Mouse (Mus musculus): ENCODE measurements around the gene Mab21l1. TPM values are rescaled to one million over a fixed set of nuclear protein-coding genes. Genes with fewer than 3 reads are reported as not detected.

The Mab21l1 gene
- polyA plus RNA-seq, 1 experiment from 2014 or later = 76.1 TPM

DNA sequence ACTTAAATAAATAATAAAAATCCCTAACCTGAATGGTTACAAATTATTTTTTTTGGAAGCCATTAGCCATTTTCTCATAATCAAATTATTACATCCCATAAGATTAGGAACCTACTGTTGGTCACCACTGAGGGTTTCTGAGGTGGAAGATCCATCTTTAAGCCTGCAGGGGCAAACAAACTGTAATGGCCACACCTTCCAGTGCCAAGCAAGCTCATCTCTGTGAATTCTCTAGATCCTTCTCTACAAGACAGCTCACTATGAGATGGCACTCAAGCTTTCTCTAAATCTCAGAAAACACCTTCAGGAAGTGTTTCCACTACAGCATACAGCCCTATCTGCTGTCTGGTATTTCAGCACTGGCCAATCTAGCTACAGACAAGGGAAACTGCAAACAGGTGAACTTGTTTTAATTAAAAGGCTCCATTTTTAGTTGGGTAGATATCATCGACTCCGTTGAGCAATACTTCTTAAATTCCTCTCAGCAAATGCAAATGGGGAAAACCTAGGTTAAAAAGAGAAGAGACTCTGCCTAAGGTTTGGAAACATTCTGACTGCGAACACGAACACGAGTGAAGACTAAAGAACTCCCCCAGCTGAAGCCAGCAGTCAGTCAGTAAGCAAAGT is 768 bp upstream of the Mab21l1 start:
- DNase-seq (ENCODE audit: low spot score) (no peak), ATAC-seq (replicated peaks; ENCODE audit: insufficient number of reproducible peaks, low FRiP score, low TSS enrichment, low read depth) (no peak)
- WGBS = 7% methylated on average over 5 of the region's 5 CpGs
- Histone ChIP-seq H3K36me3 (replicated peaks; ENCODE audit: control insufficient read depth, insufficient read depth, low read depth, low read length) (no peaks in the 10 kb centered on the region), H3K9me3 (replicated peaks; ENCODE audit: control insufficient read depth, low read length) (no peaks in the 10 kb centered on the region), H3K9ac (replicated peaks; ENCODE audit: low read length) (no peak overlapping the region), H3K4me3 (ENCODE audit: low read depth, low read length) (peak overlapping the region; percentile 0; the same call in 1 of the 2 replicates), H3K4me2 (ENCODE audit: low read depth, low read length) (peak overlapping the region; percentile 25), H3K27me3 (ENCODE audit: control insufficient read depth, insufficient read depth, low read length) (peaks cover 2% of the 10 kb centered on the region; the same call in 1 of the 2 replicates), H3K4me1 (ENCODE audit: control insufficient read depth, insufficient read depth, low read length) (peaks cover 3% of the 10 kb centered on the region; the same call in 1 of the 2 replicates), H3K27ac (replicated peaks; ENCODE audit: low read depth, low read length) (no peak overlapping the region)

DNA sequence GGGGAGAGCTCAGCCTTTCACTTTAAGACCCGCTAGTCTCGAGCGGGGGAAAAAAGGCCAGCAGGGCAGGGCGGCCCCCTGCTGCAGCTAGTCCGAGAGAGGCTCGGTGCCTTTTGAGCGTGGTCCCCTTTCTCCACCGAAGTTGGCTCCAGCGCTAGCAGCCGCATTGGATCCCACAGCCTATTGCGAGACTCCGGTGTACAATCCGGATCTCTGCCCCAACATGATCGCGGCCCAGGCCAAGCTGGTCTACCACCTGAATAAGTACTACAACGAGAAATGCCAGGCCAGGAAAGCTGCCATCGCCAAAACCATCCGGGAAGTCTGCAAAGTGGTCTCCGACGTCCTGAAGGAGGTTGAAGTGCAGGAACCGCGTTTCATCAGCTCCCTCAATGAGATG is 461 bp downstream of the Mab21l1 start:
- Histone ChIP-seq H3K27ac (replicated peaks; ENCODE audit: low read depth, low read length) (peak overlapping the region; percentile 92), H3K36me3 (replicated peaks; ENCODE audit: control insufficient read depth, insufficient read depth, low read depth, low read length) (no peaks in the 10 kb centered on the region), H3K9me3 (replicated peaks; ENCODE audit: control insufficient read depth, low read length) (no peaks in the 10 kb centered on the region), H3K4me3 (ENCODE audit: low read depth, low read length) (peak overlapping the region; percentile 62), H3K9ac (replicated peaks; ENCODE audit: low read length) (peak overlapping the region; percentile 90), H3K4me2 (ENCODE audit: low read depth, low read length) (peak overlapping the region; percentile 71), H3K4me1 (ENCODE audit: control insufficient read depth, insufficient read depth, low read length) (peaks cover 3% of the 10 kb centered on the region; the same call in 1 of the 2 replicates), H3K27me3 (ENCODE audit: control insufficient read depth, insufficient read depth, low read length) (peaks cover 2% of the 10 kb centered on the region; the same call in 1 of the 2 replicates)
- DNase-seq (ENCODE audit: low spot score) (peak; percentile 52), ATAC-seq (replicated peaks; ENCODE audit: insufficient number of reproducible peaks, low FRiP score, low TSS enrichment, low read depth) (no peak)
- under 1% methylated on average over 22 of the region's 22 CpGs for WGBS

DNA sequence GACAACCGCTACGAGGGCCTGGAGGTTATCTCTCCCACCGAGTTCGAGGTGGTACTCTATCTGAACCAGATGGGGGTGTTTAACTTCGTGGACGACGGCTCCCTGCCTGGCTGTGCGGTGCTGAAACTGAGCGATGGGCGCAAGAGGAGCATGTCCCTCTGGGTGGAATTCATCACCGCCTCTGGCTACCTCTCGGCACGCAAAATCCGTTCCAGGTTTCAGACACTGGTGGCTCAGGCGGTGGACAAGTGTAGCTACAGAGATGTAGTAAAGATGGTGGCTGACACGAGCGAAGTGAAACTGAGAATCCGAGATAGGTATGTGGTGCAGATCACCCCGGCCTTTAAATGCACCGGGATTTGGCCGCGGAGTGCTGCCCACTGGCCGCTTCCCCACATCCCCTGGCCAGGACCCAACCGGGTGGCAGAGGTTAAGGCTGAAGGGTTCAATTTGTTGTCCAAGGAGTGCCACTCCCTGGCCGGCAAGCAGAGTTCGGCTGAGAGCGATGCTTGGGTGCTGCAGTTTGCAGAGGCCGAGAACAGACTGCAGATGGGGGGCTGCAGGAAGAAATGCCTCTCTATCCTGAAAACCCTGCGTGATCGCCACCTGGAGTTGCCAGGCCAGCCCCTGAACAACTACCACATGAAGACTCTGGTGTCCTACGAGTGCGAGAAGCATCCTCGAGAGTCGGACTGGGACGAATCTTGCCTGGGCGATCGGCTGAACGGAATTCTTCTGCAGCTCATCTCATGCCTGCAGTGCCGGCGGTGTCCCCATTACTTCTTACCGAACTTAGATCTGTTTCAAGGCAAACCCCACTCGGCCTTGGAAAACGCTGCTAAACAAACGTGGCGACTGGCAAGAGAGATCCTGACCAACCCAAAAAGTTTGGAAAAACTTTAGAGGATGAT is 1.1 kb downstream of the Mab21l1 start:
- Histone ChIP-seq H3K4me3 (ENCODE audit: low read depth, low read length) (peak overlapping the region; percentile 62), H3K4me1 (ENCODE audit: control insufficient read depth, insufficient read depth, low read length) (peaks cover 3% of the 10 kb centered on the region; the same call in 1 of the 2 replicates), H3K27ac (replicated peaks; ENCODE audit: low read depth, low read length) (peak overlapping the region; percentile 92), H3K9ac (replicated peaks; ENCODE audit: low read length) (peak overlapping the region; percentile 90), H3K36me3 (replicated peaks; ENCODE audit: control insufficient read depth, insufficient read depth, low read depth, low read length) (no peaks in the 10 kb centered on the region), H3K4me2 (ENCODE audit: low read depth, low read length) (peak overlapping the region; percentile 71), H3K27me3 (ENCODE audit: control insufficient read depth, insufficient read depth, low read length) (peaks cover 2% of the 10 kb centered on the region; the same call in 1 of the 2 replicates), H3K9me3 (replicated peaks; ENCODE audit: control insufficient read depth, low read length) (no peaks in the 10 kb centered on the region)
- WGBS = under 1% methylated on average over 45 of the region's 45 CpGs
- ATAC-seq (replicated peaks; ENCODE audit: insufficient number of reproducible peaks, low FRiP score, low TSS enrichment, low read depth) = no peak
- DNase-seq (ENCODE audit: low spot score) = peak; percentile 56

DNA sequence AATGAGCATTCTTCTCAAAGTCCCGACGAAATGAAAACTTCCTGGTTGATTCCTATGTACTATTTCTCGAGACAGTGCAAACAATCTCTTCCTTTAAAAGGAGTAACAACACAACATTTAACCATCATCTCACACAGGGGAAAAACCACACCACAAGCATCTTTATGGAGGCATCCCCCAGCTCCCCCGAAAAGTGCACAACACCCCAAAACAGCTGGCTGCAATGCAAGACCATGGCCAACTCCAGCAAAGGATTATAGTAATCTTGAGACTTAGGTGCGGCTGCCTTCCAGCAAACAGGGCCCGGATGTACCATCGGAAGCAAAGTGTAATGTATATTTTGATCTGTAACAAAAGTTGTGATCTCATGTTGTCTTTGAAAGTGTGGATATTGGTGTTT is 1.8 kb downstream of the Mab21l1 start:
- Histone ChIP-seq H3K4me2 (ENCODE audit: low read depth, low read length) (peak overlapping the region; percentile 71), H3K36me3 (replicated peaks; ENCODE audit: control insufficient read depth, insufficient read depth, low read depth, low read length) (no peaks in the 10 kb centered on the region), H3K9ac (replicated peaks; ENCODE audit: low read length) (peak overlapping the region; percentile 90), H3K4me1 (ENCODE audit: control insufficient read depth, insufficient read depth, low read length) (peaks cover 3% of the 10 kb centered on the region; the same call in 1 of the 2 replicates), H3K27me3 (ENCODE audit: control insufficient read depth, insufficient read depth, low read length) (peaks cover 2% of the 10 kb centered on the region; the same call in 1 of the 2 replicates), H3K27ac (replicated peaks; ENCODE audit: low read depth, low read length) (peak overlapping the region; percentile 92), H3K9me3 (replicated peaks; ENCODE audit: control insufficient read depth, low read length) (no peaks in the 10 kb centered on the region), H3K4me3 (ENCODE audit: low read depth, low read length) (peak overlapping the region; percentile 62)
- DNase-seq (ENCODE audit: low spot score) = peak; percentile 54
- under 1% methylated on average over 7 of the region's 7 CpGs for WGBS
- ATAC-seq (replicated peaks; ENCODE audit: insufficient number of reproducible peaks, low FRiP score, low TSS enrichment, low read depth) = no peak

DNA sequence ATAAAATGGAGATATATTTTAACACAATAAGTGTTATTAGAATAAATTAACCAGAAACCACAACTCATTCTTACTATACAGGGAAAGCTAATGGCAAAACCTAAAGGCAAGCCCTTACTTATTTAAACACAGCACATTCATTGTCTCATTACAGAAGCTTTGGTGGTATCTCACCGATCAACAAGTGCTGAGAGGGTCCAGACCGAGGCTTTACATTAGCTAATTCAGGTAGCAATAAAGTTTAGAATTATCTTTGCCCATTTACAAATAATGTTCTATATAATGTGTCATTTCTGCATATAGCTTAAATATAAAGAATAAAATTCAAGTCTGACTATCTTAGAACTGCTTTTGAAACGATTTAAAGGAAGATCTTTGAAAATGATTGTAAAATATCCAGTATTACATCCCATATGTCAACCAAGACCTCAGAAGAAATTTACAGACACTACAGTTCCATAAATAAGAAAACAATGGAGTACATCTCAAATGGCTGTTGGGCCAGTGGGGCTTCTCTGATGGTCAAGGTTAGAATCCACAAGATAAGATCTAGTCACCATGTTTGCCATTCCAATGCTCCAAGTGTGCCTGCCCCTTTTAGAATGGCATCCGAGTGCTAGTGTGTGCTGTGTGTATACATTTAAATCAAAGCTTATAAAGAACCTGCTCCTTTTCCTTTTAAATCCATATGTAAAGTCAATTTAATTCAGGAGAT is 3.1 kb downstream of the Mab21l1 start:
- no peaks in the 10 kb centered on the region for H3K36me3 ChIP-seq (replicated peaks; ENCODE audit: control insufficient read depth, insufficient read depth, low read depth, low read length)
- 0 out of 2 replicates have a peak overlapping the region, but pooled peaks have one; percentile 23 for H3K27ac ChIP-seq (replicated peaks; ENCODE audit: low read depth, low read length)
- H3K4me3 ChIP-seq (ENCODE audit: low read depth, low read length) = peak overlapping the region; percentile 44
- 30% methylated on average over 4 of the region's 4 CpGs for WGBS
- peak overlapping the region; percentile 24 for H3K4me2 ChIP-seq (ENCODE audit: low read depth, low read length)
- H3K4me1 ChIP-seq (ENCODE audit: control insufficient read depth, insufficient read depth, low read length) = no peaks in the 10 kb centered on the region
- no peaks in the 10 kb centered on the region for H3K9me3 ChIP-seq (replicated peaks; ENCODE audit: control insufficient read depth, low read length)
- no peak for ATAC-seq (replicated peaks; ENCODE audit: insufficient number of reproducible peaks, low FRiP score, low TSS enrichment, low read depth)
- peak overlapping the region; percentile 55 for H3K9ac ChIP-seq (replicated peaks; ENCODE audit: low read length)
- DNase-seq (ENCODE audit: low spot score) = peak; percentile 37
- peaks cover 2% of the 10 kb centered on the region; the same call in 1 of the 2 replicates for H3K27me3 ChIP-seq (ENCODE audit: control insufficient read depth, insufficient read depth, low read length)

DNA sequence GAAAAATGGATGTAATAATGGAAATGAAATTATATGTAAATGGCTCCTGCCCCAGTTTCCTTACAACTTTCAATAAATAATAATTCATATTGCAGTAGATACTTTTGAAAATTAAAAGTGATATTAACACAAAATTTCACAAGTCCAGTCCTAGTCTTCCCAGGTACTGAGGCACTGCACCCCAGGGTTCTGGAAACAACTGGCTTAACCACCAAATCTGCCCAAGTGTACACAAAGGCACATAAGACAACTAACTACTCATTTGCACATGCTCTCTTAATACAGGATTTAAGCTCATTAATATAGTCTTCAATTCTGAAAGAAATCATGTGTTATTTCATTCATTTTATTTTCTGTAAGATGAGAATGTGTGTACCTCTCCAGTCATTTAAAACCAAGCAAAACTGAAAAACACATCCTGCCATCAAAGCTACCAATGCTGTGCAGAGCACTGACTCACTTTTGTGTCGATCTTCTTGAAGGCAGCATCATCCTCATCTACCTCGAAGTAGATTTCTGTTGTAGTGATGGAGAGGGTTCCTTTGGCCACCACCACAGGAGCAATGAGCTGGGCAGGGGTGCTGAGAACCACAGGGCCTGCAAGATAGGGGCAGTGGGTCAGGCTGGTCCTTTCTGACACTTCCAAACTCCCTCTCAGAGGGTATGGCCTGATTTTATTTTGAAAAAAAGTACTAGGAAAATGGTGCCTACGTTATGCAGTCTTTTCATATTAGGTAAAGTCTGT is 3.8 kb downstream of the Mab21l1 start:
- Histone ChIP-seq H3K4me3 (ENCODE audit: low read depth, low read length) (peak overlapping the region; percentile 44), H3K36me3 (replicated peaks; ENCODE audit: control insufficient read depth, insufficient read depth, low read depth, low read length) (no peaks in the 10 kb centered on the region), H3K4me1 (ENCODE audit: control insufficient read depth, insufficient read depth, low read length) (no peaks in the 10 kb centered on the region), H3K27ac (replicated peaks; ENCODE audit: low read depth, low read length) (peak overlapping the region; percentile 97), H3K9me3 (replicated peaks; ENCODE audit: control insufficient read depth, low read length) (no peaks in the 10 kb centered on the region), H3K27me3 (ENCODE audit: control insufficient read depth, insufficient read depth, low read length) (peaks cover 2% of the 10 kb centered on the region; the same call in 1 of the 2 replicates), H3K4me2 (ENCODE audit: low read depth, low read length) (peak overlapping the region; percentile 52), H3K9ac (replicated peaks; ENCODE audit: low read length) (peak overlapping the region; percentile 58)
- DNase-seq (ENCODE audit: low spot score) (no peak), ATAC-seq (replicated peaks; ENCODE audit: insufficient number of reproducible peaks, low FRiP score, low TSS enrichment, low read depth) (no peak)
- 8% methylated on average over 3 of the region's 3 CpGs for WGBS

DNA sequence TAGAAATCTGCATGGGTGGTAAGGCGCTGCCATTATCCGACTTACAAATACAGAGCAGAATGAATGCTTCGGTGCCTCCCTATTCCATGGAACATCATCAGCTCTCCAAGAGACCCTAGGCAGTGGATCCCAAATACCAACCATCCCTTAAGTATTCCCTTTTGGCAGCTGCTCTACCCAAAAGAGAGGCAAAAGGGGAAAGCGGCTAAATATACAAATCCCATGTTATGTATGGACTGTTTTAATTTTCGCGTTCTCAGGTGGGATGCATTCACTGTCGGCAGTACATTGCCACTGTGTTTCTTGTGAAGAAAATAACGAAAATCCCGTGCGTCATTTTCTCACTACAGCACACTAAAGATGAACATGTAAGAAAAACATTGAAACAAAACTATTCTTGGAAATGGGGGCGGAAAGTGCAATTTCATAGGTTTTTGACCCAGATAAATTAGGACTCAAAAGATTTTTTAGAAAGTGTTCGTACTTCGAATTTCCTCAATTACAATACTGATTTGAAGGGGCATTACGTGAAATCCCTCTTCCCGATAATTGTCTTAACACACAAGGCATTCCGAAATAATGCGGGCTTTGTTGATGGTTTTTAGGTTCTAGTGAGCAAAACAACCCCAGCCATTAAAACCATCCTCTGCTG is 4.7 kb downstream of the Mab21l1 start:
- 3% methylated on average over 17 of the region's 17 CpGs for WGBS
- no peaks in the 10 kb centered on the region for H3K9me3 ChIP-seq (replicated peaks; ENCODE audit: control insufficient read depth, low read length)
- H3K27me3 ChIP-seq (ENCODE audit: control insufficient read depth, insufficient read depth, low read length) = no peaks in the 10 kb centered on the region
- DNase-seq (ENCODE audit: low spot score) (peak; percentile 51), ATAC-seq (replicated peaks; ENCODE audit: insufficient number of reproducible peaks, low FRiP score, low TSS enrichment, low read depth) (no peak)
- H3K9ac ChIP-seq (replicated peaks; ENCODE audit: low read length) = peak overlapping the region; percentile 83
- H3K36me3 ChIP-seq (replicated peaks; ENCODE audit: control insufficient read depth, insufficient read depth, low read depth, low read length) = no peaks in the 10 kb centered on the region
- peak overlapping the region; percentile 97 for H3K27ac ChIP-seq (replicated peaks; ENCODE audit: low read depth, low read length)
- peak overlapping the region; percentile 44 for H3K4me3 ChIP-seq (ENCODE audit: low read depth, low read length)
- no peaks in the 10 kb centered on the region for H3K4me1 ChIP-seq (ENCODE audit: control insufficient read depth, insufficient read depth, low read length)
- H3K4me2 ChIP-seq (ENCODE audit: low read depth, low read length) = peak overlapping the region; percentile 66
